Mouse (Mus musculus) stomach, embryonic 16.5 days (tissue): ENCODE measurements around the gene Zmpste24. TPM values are rescaled to one million over a fixed set of nuclear protein-coding genes. Genes with fewer than 3 reads are reported as not detected.
A peak's percentile ranks its signal among the peaks of the same experiment; 100 is the strongest.
"Not testable (repeated sequence)": the region's sequence is repeated elsewhere in the genome, so short reads cannot be mapped to it uniquely, and the experiment has no call there.

Experiments
- ATAC-seq: fragments of 200-750 bp; cut with Nextera tagmentation; 2 replicates; pipeline ENCODE4 v1.8.0; 2017; ENCODE audit warnings: moderate number of reproducible peaks, moderate TSS enrichment; ENCODE audit not compliant: insufficient read depth, low FRiP score
- H3K27ac ChIP-seq: fragments of 300-500 bp; sonication (generic); 2 replicates; pipeline ENCODE4 v1.5.1; 2014; ENCODE audit warnings: low read length
- H3K27me3 ChIP-seq: fragments of 300-500 bp; sonication (generic); 2 replicates; pipeline ENCODE4 v1.6.1; 2014; ENCODE audit warnings: low read length, control low read depth, mixed read lengths; ENCODE audit not compliant: control insufficient read depth, insufficient read depth
- H3K36me3 ChIP-seq: fragments of 300-500 bp; sonication (generic); 2 replicates; pipeline ENCODE4 v1.6.1; 2014; ENCODE audit warnings: low read length; ENCODE audit not compliant: control insufficient read depth, insufficient read depth
- H3K4me1 ChIP-seq: fragments of 300-500 bp; sonication (generic); 2 replicates; pipeline ENCODE4 v1.6.1; 2014; ENCODE audit warnings: low read length, control low read depth, mixed read lengths; ENCODE audit not compliant: control insufficient read depth, insufficient read depth
- H3K4me2 ChIP-seq: fragments of 300-500 bp; sonication (generic); 2 replicates; pipeline ENCODE4 v1.6.1; 2014; ENCODE audit warnings: low read depth, low read length, mixed read lengths
- H3K4me3 ChIP-seq: fragments of 300-500 bp; sonication (generic); replicated peaks from 2 replicates; pipeline ENCODE4 v1.5.1; 2014; ENCODE audit warnings: mild to moderate bottlenecking, low read length
- H3K9ac ChIP-seq: fragments of 300-500 bp; sonication (generic); 2 replicates; pipeline ENCODE4 v1.6.1; 2014; ENCODE audit warnings: low read length
- H3K9me3 ChIP-seq: fragments of 300-500 bp; sonication (generic); replicated peaks from 2 replicates; pipeline ENCODE4 v1.6.1; 2016; ENCODE audit warnings: low read length, control low read depth; ENCODE audit not compliant: control insufficient read depth
- WGBS: fragments of 180-500 bp; shearing (Covaris S2); extraction: QIAGEN DNeasy Blood & Tissue Kit; methylation state at CpG from one replicate; pipeline ENCODE4 v1.1.7; 2014; 5-methylcytosine and 5-hydroxymethylcytosine counted together
- polyA plus RNA-seq: library from polyadenylated mRNA; unstranded; fragments of >200 nt; fragmentation: Nextera tagmentation; extraction: Ambion mirVana; gene quantifications from 2 replicates; pipeline ENCODE4 v1.2.1, GENCODE M21; 2015

Zmpste24 gene
- polyA plus RNA-seq, 1 experiment from 2014 or later, result 38.1 TPM

DNA sequence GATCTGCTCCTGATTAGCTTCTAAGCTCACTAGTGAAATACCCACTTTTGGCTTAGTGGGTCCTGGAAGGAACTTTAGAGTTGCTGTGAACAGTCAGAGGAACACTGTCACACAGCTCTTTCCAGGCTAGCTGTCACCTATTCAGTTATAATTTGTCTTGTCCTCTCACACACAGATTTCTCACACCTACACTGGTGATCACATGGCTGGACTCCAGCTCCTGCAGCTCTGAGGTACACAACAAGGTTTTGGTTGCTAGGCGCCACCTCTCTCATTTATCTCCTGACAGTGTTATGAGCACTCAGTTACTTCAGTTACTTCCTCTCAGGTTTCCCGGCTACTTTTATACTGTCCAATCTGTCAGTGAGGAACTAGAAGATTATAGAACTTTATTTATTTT lies 32.7 kb downstream of the Zmpste24 start:
- Histone ChIP-seq H3K27me3 (no peaks in the 10 kb centered on the region), H3K36me3 (no peaks in the 10 kb centered on the region), H3K27ac (no peak overlapping the region), H3K4me1 (no peaks in the 10 kb centered on the region), H3K4me2 (no peak overlapping the region), H3K9ac (no peak overlapping the region), H3K4me3 (no peak overlapping the region), H3K9me3 (no peaks in the 10 kb centered on the region)
- no peak for ATAC-seq
- WGBS, result 64% methylated on average over 2 of the region's 2 CpGs

DNA sequence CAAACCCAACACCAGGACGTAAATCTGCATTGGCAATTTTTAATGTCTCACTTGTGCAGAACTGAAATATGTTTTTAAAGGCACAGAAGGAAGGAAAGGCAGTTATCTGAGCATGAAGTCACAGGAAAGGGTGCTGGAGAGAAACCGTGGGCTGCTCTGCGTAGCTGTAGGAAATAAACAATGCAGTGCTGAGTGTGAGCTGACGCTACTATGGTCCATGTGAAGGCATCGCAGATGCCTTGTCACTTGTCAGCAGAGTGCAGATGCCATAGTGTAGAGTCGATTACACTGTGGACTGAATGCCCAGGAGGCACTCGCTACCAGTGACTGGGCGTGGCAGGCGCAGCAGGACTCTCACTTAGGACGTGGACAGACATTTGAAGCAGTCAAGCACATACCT lies 38.8 kb downstream of the Zmpste24 start:
- not testable (repeated sequence) for H3K4me1 ChIP-seq, H3K4me3 ChIP-seq, H3K27ac ChIP-seq, H3K27me3 ChIP-seq, H3K9ac ChIP-seq, H3K36me3 ChIP-seq, ATAC-seq, H3K9me3 ChIP-seq, H3K4me2 ChIP-seq
- 88% methylated on average over 10 of the region's 10 CpGs for WGBS

DNA sequence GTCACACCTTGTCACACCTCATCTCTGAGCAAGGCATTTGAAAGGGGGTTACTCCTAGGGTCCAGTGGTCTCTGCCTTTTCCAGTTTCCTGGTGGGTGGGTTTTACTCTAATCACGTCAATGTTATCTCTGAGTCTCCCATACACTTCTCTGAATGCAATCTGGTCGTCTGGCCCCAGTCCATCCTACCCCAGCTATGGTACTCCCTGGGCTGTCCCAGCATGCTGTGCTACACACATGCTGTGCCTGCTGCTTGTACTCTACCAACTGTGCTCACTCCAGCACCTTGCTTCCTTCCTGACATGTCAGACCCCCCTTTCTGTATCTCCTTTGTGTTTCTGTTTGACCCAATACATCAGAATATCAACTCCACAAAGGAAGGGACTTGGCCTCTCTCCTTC lies 41.0 kb downstream of the Zmpste24 start:
- Histone ChIP-seq H3K27ac (no peak overlapping the region), H3K4me1 (no peaks in the 10 kb centered on the region), H3K36me3 (peaks cover 4% of the 10 kb centered on the region; the same call in 1 of the 2 replicates), H3K27me3 (no peaks in the 10 kb centered on the region), H3K9me3 (no peaks in the 10 kb centered on the region), H3K4me3 (no peak overlapping the region), H3K9ac (no peak overlapping the region), H3K4me2 (no peak overlapping the region)
- 41% methylated on average over 2 of the region's 2 CpGs for WGBS
- no peak for ATAC-seq

DNA sequence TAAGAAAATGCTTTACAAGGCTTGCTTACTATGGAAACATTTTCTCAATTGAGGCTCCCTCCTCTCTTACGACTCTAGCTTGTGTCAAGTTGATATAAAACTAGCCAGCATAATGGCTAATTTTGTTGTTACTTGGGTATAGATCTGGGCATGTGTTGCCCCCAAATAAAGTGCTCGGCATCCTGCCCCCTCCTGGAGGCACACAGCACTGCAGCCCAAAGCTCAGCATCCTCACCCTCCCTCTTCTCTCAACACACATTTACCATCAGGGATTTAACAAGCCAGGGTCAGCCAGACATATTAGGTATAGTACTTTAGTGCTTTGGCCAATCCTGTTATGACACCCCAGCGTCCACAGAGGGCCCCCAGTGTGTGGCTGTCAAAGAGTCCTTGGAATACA lies 41.7 kb downstream of the Zmpste24 start:
- Histone ChIP-seq H3K27ac (no peak overlapping the region), H3K4me1 (no peaks in the 10 kb centered on the region), H3K9ac (no peak overlapping the region), H3K4me3 (no peak overlapping the region), H3K36me3 (peaks cover 4% of the 10 kb centered on the region; the same call in 1 of the 2 replicates), H3K27me3 (no peaks in the 10 kb centered on the region), H3K9me3 (no peaks in the 10 kb centered on the region), H3K4me2 (no peak overlapping the region)
- ATAC-seq, result no peak
- WGBS, result 39% methylated on average over 3 of the region's 3 CpGs

DNA sequence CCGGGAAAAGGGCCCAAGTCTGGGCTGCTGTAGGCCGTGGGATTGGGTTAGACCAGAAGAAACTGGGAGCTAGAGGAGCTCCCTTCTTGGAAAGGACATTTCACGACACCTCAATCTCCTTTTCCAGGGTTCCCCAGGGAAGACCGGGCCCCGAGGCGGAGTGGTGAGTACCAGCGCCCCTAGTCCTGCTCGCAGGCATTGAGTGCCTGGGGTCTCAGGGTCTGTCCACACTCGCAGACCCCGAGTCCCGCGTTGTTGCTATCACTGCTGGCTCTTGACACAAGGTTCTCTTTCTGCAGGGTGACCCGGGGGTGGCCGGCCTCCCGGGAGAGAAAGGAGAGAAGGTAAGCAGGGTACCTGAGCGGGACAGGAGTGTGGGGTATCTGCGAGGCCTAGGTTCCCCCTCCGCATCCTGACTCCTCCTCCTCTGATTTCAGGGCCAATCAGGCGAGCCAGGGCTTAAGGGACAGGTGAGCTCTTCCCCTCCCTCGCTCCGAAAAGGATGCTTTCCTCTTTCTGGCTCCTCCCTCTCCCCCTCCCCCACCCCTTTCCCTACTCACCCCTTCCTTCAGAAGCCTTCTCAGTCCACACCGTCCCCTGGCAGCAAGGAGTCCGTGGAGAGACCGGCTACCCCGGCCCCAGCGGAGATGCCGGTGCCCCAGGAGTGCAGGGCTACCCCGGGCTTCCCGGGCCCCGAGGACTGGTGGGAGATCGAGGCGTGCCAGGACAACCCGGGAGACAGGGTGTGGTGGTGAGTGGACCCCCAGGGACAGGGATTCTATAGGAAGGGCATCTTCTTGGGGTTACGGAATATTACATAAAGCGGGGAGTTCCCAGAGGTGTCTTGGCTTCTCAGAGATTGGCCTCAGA lies 45.4 kb downstream of the Zmpste24 start:
- WGBS, result 18% methylated on average over 35 of the region's 35 CpGs
- Histone ChIP-seq H3K27ac (no peak overlapping the region), H3K4me3 (no peak overlapping the region), H3K9ac (no peak overlapping the region), H3K4me2 (peak overlapping the region; percentile 10; the same call in 1 of the 2 replicates), H3K27me3 (no peaks in the 10 kb centered on the region), H3K4me1 (no peaks in the 10 kb centered on the region), H3K9me3 (no peaks in the 10 kb centered on the region), H3K36me3 (no peaks in the 10 kb centered on the region)
- ATAC-seq, result no peak

DNA sequence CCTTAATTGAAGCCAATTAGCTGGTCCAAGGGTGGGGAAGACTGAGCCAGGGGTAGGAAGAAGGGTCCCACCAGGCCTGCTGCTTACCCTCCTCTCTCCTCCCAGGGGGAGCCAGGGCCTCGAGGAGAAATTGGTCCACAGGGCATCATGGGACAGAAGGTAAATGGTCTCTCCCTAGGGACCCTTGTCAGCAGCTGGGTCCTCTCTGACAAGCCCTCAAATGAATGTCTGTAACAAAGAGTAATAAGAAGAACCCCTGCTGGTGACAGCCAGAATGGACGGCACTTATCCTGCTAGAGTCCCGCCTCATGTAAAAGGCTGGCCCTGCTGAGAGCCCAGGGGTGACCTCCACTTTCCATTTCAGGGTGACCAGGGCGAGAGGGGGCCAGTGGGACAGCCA lies 46.2 kb downstream of the Zmpste24 start:
- WGBS, result 47% methylated on average over 4 of the region's 4 CpGs
- no peaks in the 10 kb centered on the region for H3K9me3 ChIP-seq
- ATAC-seq, result no peak; the same call in 1 of the 2 replicates

DNA sequence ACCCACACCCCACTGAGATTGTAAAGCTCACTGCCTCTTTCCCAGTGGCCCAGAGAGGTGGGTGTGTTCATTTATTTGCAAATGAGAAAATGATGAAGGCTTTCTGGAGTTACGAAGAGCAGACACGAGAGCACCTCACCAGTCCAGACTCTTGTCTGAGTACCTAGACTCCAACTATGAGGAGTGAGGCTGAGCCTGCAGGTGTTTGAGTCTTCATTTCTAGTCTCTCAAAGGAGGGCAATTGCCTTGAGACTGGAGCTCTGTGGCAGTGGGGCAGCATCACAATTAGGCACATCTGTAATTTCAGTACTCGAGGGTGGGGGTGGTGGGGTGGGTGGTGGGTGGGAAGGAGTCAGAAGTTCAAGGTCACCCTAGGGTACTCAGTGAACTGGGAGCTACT lies 55.1 kb downstream of the Zmpste24 start:
- Histone ChIP-seq H3K9ac (no peak overlapping the region), H3K4me3 (no peak overlapping the region), H3K4me2 (no peak overlapping the region), H3K9me3 (no peaks in the 10 kb centered on the region), H3K4me1 (peaks cover 13% of the 10 kb centered on the region), H3K27me3 (peaks cover 10% of the 10 kb centered on the region; the same call in 1 of the 2 replicates), H3K27ac (no peak overlapping the region), H3K36me3 (no peaks in the 10 kb centered on the region)
- no peak for ATAC-seq
- WGBS, result 65% methylated on average over 3 of the region's 3 CpGs

More for the DNA sequence above, 46.2 kb downstream of the Zmpste24 start:
- H3K4me1 ChIP-seq, result no peaks in the 10 kb centered on the region
- H3K9ac ChIP-seq, result no peak overlapping the region
- no peak overlapping the region for H3K4me2 ChIP-seq
- H3K27me3 ChIP-seq, result no peaks in the 10 kb centered on the region
- no peak overlapping the region for H3K4me3 ChIP-seq
- no peaks in the 10 kb centered on the region for H3K36me3 ChIP-seq
- no peak overlapping the region for H3K27ac ChIP-seq

DNA sequence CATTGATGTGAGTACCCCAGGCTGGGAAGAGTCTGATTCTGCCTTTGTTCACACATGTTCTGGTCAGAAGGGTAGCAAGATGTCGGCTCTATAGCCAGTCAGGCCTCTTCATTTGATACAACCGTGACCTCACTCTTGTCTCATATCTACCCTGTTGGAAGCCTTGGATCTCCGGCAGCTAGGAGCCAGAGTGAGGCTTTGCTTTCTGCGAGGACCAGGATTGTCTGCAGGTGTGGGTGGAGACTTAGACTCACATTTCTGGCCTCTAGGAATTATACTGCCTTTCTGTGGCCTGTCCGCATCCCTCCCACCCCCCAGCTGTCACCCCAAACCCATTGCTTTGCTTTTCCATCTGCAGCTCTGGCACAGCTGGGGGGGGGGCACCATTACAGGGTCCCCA lies 55.6 kb downstream of the Zmpste24 start:
- Histone ChIP-seq H3K27me3 (peaks cover 10% of the 10 kb centered on the region; the same call in 1 of the 2 replicates), H3K27ac (peak overlapping the region; percentile 47; the same call in 1 of the 2 replicates), H3K4me3 (no peak overlapping the region), H3K9ac (no peak overlapping the region), H3K4me2 (no peak overlapping the region), H3K4me1 (peaks cover 13% of the 10 kb centered on the region), H3K36me3 (no peaks in the 10 kb centered on the region), H3K9me3 (no peaks in the 10 kb centered on the region)
- ATAC-seq, result no peak
- WGBS, result 76% methylated on average over 5 of the region's 5 CpGs

DNA sequence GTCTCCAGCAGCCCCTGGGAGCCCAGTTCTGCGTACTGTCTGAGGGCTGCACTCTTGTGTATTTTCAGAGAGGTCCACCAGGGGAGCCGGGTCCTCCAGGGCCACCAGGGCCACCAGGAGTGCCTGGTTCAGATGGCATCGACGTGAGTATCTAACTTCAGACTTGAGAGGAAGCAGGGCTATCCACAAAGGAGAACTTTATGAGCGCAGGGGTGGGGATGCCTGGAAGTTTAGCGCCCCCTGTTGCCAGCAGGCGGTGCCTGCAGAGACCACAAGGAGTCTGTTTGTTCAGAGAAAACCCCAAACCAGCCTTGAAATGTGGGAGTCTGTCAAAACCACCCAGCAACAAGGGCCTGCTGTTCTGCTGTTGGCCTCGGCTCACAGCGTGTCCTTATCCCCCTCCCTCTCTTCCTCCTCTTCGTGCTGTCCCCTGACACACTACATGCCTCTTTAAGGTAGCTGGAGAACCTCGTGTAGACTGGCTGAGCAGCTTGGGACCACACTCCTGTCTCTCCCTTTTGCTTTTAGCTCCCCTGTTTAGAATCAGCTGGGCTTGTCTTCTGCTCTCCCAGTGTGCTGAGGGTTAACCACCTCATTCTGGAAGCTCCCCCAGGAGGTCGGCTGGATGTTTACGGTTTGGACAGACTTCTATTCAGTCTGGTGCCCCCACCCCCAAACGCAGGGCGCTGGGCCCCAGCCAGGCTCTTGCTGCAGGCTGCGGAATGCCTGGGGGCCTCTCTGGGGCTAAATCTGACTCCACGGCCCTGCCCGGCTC lies 57.0 kb downstream of the Zmpste24 start:
- peak; percentile 77 for ATAC-seq
- 9% methylated on average over 18 of the region's 18 CpGs for WGBS
- Histone ChIP-seq H3K36me3 (no peaks in the 10 kb centered on the region), H3K9ac (peak overlapping the region; percentile 54), H3K4me1 (peaks cover 13% of the 10 kb centered on the region), H3K27me3 (peaks cover 10% of the 10 kb centered on the region; the same call in 1 of the 2 replicates), H3K9me3 (no peaks in the 10 kb centered on the region), H3K4me3 (peak overlapping the region; percentile 13; the same call in 1 of the 2 replicates), H3K27ac (peak overlapping the region; percentile 77), H3K4me2 (peak overlapping the region; percentile 37)
